Mouse (Mus musculus) right cerebral cortex, postnatal 14 days (tissue): ENCODE measurements at regions not wholly inside any gene's neighbourhood (a gene's known extent, or its start where the extent isn't known, plus 50 kb on each side); places are given as distances from the start of the nearest gene placed in this dataset.

ENCODE experiments used
- DNase-seq: peaks from one replicate; pipeline ENCODE4 v3.0.0; 2022

DNA sequence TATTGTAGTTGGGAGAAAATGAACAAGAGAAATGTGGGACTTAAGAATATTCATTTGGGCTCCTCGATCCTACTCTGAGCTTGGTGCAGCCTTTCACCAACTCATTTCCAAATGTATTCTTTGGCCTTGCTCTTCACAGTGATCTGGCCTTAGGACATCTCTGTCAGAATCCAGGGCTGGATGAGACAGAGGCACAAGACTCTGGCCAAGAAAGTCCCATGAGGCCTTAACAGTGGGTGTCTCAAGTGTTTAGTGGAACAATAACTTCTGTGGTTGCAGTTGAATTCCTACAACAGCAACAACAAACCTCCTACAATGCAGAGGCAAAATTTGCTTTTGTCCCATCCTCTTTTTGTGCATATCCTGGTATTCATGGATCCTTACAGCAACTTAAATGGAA lies 589.2 kb upstream of the Gm26657 start:
- DNase-seq: no peak

DNA sequence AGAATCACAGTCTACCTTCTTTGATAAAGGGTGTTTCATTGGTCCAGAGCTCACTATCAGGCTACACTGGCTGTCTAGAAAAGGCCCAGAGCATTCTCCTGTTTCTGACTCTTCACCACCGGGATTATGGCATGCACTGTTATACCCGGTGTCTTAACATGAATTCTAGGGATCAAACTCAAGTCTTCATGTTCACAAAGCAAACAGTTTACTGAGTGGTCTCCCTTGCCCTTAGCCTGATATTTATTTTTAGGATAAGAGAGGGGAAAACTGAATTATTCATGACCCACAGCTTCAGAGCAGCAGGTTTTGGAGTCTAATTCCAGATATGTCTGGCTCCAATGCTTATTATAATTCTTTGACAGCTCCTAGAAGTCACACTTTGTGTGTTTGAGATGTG lies 596.0 kb upstream of the Gm26657 start:
- no peak for DNase-seq

DNA sequence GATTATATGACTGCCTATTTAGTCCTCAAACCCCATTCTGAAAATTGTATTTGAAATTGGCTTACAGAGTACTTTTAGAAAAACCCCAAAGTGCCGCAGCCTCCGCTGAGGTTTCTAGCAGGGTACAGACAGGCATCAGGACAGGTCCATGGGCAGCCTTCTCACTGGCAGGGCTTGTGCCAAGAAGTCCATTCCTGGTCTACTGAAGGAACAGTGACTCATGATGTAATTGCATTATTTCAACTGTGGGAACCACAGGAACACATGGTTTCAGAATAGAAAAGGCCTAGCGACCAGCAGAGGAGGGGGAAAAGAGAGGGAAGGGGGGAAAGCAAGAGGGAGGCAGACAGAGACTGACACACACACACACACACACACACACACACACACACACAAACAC lies 603.0 kb upstream of the Gm26657 start:
- DNase-seq: no peak

DNA sequence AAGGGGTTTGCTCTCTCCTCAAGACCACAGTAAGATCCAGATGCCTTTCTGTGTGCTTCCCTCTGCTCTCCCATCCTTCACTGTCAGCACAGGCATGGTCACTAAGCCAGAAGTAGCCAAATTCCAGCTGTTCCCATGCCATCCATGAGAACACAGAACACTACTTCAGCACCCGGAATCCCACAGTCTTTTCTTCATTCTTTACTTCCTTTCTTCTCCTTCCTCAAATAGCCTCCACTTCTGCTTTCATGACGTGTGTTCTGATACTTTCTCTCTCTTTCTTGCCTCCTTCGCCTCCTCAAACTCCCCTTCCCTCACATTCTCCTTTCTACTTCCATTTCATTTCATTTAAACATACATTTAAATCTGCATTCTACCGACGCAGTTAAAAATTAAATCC lies 602.1 kb upstream of the Klf4 start:
- no peak for DNase-seq

DNA sequence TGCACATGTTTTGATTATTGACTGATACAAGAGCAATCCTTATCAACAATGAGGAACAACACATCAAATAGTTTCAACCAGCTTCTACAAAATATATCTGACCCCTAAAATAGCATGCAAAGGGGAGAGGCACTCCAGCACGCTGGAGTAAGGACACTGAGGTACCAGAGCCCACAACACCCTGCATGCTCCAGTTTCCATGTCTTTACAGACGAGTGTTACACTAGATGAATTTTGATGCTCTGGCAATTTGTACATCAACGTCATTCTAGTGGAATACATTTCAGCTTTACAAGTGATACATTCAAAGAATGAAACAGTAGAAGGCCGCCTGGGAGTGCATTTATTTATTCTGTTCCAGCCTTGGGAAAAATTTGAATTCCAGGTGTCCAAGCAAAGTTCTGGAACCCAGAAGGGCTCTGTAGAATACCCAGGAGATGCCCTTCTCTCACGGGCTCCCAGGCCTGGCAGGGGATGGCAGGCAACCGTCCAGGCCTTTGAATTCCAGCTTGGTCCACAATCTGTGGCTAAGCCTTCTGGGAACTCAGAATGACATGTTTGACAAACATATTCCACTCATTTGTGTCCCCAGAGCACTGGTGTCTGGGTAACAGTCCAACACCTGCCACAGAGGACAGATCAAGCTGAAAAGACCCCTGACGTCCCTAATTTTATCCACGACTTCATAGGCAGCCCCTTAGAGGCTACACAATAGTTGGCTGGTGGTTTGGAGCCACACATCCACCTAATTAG lies 595.6 kb upstream of the Klf4 start:
- no peak for DNase-seq

DNA sequence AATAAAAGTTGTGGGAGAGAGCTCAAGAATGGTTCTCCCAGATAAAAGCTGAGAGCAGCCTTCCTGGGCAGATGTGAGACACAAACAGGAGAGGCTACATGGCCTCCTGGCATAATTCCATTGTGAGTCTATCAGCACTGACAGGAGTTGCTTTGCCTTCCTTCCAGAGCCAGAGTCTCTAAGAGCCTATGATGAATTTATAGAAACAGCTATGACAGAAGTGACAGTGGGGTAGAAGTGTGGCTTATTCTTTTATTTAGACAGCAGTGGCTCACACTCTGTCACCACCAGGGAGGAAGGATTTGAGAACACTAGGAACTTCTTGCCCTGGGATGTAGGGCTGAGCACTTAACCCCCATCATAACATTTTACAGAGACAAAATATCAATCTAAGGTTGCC lies 592.2 kb upstream of the Klf4 start:
- no peak for DNase-seq

DNA sequence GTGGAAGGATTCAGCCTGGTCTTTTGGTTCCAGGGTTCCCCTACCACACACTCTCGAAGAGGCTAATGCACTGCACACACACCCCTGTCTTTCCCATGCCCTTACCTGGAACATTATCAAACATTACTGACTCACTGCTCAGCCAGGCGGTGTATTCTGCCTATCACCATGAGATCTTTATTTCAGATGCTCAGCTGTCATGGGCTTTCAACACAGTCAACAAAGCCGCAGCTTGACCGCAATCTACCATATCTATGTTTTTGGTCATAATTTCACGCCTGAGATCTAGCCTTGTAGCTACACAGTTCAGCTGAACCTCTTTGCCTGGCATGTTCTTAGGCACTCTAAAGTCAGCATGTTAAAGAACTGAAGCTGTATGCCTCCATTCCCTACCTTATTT lies 589.9 kb upstream of the Klf4 start:
- DNase-seq: no peak

DNA sequence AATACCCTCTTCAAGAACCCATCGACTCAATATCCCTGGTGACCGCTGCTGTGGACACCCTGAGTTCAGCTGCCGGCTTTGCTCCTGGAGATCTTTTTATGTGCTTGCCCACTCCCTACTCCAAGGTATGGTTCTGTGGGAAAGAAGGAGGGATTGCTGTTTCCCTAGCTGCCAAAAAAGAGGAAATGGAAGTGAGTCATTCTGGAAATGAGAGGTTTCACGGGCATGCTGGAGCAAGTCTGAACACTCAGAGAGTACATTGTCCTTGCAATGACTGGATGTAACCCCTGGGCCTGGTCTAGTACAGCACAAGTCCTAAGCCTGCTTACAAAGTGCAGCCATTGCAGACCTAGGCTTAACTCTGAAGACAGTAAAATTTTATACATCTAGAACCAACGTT lies 589.4 kb upstream of the Klf4 start:
- DNase-seq: no peak

DNA sequence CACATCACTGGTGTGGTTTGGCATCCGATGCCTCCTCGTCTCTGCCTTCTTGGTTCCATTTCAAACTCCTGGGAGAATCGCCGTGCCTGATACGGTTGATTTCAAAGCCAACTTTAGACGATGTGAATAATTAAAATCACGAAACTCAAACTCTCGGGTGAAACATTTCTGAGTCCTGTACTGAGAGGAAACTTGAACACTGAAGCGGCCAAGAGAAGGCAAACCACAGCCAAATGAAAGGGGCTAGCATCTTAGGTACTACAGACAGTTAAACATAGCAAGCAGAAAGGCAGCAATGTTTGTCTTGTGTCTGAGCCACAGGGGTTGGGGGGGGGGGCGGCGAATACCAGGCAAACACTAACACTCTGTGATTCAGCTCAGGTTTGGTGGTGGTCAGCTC lies 588.1 kb upstream of the Klf4 start:
- no peak for DNase-seq

DNA sequence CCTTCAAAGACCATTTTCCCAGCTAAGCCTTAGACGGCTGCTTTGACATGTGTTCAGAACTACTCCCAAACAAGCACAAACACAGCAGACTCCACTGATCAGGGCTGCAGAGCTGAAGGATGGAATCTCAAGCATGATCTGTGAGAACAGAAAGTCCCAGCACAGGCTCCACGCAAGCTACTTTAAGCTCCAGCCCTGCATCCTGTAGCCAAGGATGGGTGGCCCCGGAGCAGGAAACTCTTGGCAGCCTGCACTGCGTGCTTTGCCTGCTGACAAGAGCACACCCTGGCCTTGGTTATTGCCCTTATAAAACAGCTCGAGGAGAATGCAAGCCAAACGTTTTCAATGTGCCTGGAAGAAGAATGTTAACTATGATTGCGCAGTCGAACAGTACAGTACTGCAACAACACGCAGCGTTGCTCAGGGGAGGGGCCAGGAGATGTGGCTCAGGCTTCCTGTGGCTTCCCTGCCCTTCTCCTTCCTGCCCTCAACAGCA lies 581.5 kb upstream of the Klf4 start:
- DNase-seq: peak; percentile 17

DNA sequence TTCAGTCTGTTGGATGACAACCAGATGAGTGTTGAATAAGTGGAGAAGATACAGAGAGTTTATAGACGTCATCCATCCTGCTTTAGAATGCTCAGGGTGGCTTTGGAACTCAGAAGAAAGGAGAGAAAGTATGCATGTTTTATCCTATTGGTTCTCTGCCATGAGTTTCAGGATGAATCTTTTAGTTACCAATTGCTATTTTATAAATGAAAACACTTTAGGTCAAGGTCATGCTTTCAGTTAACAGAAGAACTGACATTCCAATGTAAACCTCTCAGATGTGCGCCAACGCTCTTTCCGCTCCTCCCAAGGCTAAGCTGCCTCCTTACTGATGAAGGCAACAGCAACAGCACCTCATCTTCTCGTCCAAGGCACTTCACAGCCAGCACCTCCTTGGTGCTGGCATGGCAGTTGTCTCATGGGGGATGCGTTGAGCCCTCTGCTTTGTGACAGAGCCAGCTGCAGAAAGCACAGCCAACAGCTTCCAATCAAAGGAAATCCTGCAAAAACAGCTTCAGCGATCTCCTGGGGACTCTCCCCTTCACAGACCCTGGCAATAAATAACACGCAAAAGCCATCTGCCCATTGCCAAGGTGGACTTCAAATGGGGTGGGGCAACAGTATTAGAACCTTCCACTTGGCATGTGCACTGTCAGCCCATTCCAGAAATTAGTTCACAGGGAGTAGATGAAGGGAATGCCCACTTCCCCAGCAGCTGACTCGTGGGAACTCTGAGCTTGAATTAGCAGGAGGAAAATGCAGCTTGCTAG lies 580.9 kb upstream of the Klf4 start:
- no peak for DNase-seq

DNA sequence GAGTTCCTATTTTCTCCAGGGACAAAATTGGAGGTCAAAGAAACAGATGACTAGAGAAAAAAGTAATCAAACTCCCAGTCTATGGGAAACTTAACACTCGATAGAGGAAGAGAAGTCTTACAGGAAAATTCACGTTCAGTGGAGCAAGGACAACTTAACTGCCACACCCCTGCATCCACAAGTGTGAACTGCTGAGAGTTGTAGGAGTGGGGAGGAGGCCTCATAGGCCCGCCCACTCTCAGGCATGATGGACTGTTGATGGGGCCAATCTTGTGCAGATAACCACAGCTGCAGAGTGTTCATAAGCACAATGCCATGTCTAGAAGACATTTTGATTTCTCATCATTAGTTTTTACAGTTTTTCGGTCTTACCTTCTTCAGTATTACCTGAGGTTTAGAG lies 574.7 kb upstream of the Klf4 start:
- DNase-seq: no peak

DNA sequence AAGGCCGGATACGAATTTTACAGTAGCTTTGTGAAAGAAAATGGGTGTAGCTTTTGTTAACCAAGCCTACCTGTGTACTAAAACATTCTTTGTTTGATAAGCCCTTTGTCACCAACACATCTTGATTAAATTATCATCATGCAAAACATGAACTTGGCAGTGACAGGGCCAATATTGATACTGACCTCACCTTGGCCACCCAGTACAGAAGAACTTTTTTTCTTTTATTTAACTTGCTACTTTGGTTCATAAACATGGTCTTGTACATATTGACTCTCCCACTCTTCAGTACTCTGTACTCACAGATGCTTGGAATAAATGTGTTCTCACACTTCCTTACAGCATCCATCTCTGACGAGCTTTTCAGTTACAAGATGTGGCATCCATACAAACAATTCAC lies 570.0 kb upstream of the Klf4 start:
- DNase-seq: no peak

DNA sequence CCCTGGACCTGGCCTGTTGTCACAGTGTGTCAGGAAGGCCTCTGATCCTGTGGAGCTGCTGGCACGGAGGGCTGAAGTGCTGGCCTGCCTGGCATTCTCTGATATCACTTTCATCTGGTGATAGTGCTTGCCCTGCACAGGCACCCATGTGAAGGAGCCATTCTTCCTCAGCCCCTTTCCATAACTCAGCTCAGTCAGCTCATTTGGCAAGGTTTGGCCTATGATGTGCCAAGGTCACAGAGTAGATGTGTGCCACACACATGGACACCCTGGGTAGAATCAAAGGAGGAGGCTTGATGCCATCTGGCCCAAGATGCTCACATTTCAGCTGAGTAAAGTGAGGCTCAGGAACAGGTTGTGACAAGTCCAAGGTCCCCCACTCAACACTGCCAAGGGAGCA lies 558.5 kb upstream of the Klf4 start:
- DNase-seq: no peak

DNA sequence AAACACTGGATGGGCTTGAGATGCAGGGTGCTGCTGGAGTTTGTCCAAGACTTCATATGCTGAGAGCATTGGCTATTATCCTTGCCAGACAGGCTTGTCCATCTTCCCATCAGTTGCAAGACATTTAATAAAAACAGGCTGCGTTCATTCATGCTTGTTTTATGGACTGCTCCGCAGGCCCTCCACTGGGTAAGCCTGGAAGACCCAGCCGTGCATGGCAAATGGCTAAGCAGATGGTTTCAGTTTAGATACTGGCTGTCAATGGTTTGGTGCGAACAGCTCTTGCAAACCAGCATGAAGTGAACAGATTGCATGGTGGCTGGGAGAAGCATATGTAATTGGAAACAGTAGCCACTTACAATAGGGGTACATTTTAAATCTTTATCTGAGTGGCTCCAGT lies 556.4 kb upstream of the Klf4 start:
- peak; percentile 6 for DNase-seq

DNA sequence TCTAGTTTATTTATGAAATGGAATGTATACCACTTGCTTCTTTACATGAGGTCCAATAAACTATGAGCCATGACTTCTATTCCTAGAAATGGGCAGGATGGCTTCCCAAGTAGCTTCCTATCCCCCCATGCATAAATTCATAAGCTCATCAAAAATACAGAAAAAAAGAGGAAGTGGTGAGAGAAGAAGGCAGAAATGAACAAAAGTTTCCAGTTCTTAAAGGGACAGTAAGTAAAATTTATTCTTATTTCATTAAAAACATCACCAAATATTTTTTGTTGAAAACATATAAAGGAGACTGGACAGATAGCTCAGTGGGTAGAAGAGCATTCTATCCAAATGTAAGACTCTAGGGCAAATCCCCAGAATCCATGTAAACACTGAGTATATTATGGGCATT lies 554.0 kb upstream of the Klf4 start:
- no peak for DNase-seq

DNA sequence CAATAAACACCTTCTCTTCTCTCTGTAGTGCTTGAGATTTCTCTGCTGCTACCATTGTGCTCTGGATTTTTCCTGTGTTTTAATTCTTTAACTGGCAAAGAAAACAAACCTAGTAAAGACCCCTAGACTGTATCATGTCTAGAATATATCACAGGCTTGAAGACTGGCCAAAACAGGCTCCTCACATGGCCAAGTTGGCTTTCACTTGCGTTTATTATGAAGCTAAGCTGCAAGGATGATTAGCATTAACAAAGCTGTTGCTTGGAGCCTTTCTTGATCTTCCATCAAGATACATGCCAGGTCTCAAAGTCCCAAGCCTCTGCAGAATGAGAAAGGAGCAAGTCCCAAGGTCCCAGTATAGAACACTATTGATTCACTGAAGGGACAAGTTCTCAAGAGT lies 551.9 kb upstream of the Klf4 start:
- no peak for DNase-seq

DNA sequence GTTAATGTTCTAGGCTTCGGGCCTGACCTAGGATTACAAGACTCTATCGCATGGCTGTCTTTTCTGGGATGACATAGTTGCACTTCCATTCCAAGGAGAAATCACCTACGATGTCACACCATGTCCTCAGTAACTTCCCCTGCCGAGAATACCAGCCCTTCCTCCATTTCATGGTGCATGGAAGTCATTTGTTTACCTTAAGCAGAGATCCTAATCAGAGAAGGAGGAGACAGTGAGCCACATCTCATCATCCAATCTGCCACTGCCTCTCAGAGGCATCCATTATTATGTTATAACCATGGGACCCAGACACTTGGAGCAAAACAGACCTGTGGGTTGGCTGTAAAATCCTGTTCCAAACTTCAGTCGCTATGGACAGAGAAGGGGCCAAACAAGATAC lies 550.1 kb upstream of the Klf4 start:
- DNase-seq: no peak

DNA sequence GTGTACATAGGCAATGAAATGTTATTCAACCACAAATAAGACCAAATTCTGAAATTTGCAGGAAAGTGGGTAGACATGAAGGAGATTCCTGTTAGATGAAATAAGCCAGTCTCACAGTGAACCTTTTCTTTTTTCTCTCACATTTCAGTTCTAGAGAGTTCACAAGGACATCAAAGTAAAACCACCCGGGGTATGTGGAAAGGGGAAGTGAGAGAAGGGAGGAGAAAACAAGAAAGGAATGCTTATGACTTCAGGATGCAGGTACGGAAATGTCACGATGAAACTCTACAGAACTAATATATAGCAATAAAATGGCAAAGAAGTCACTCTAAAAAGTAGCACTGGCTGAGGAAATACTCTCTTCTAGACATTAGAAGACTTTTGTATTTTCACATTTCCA lies 548.7 kb upstream of the Klf4 start:
- no peak for DNase-seq

DNA sequence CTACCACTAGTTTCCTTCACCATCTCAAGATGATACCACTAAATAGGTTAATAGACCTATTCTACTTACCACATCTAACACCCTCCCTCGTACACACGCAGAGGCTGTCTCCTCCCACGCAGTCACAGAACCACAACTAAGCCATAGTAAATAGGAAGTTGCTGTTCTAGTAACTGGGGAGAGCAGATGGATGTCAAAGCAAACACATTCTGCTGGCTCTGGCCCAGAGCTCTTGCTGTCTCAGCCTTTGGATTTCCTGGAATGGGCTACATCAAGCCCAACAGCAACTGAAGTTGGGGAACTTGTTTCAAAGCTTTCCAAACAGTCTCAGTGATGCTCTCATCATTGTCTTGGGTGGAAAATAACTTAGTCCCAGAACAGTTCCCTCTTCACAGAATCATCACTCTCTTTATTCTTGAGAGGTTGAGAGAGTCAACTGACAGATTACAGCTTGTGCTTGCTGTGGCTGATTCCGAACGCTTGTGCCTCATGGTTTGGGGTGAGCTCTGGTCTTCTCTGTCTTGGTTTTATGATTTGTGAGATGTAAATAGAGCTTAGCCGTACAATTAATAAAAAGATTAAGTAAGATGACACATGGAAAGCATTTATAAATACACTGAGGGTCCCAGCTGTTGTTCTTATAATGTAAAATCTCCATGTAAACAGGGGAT lies 538.5 kb upstream of the Klf4 start:
- no peak for DNase-seq

DNA sequence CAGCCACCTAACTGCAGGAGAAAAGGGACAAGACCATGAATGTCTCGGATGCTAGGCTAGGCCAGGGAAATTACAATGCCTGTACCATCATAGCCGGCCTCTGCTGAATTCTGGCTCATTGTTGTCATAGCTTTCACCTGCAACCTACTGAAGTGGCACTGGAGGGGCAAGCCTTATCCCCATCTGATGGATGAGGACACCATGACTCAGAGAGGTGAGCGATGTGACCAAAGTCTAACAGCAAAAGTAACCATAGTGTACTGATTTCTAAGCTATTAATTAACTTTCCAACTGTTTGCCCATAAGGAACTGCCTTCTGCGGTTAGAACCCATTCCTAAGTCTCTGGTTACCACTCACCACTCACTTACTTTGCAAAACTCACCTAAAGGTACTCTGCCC lies 536.6 kb upstream of the Klf4 start:
- no peak for DNase-seq

DNA sequence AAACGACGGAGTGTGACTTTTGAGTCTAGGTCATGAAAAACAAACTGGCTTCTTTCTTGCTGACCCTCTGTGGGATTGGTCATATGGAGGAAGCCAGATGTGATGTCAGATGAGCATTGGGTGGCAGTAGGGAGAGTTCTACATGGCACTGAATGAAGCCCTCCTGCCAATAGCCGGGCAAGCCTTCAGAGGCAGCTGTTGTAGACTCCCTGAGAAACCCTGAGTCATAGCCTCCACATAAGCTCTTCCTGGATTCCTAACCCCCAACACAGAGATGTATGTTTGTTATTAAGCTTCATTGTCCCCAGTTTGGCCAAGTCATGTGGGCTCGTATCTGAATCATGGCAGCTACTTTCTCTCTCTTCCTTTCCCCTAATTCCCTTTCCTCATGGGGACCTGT lies 532.4 kb upstream of the Klf4 start:
- DNase-seq: no peak

DNA sequence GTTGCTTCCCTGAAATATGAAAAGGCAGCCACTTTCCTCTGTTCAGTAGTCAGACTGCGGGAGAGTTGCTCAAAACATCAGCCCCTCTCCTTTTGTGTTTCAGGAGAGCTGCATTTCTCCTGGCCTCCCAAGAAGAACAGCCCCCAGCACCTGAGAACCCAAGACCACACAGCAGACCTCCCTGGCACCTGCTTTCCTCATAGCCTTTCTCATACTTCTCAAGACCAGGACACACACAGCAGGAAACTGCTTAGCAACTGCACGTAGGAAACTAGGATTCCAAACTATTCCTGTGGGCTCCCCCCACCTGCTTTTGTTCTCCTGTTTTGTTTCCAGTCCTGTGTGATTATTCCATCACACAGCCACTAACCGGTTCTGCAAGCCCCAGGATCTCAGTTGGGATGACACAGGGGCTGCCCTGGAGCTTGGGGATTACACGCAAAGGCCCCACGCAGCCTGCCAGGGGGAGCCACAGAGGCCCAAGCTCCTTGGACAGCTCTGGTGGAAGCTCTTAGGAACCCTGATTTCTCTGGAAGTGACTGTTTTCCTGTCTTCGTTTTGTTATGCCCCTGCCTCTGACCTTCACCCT lies 519.6 kb upstream of the Klf4 start:
- DNase-seq: no peak

DNA sequence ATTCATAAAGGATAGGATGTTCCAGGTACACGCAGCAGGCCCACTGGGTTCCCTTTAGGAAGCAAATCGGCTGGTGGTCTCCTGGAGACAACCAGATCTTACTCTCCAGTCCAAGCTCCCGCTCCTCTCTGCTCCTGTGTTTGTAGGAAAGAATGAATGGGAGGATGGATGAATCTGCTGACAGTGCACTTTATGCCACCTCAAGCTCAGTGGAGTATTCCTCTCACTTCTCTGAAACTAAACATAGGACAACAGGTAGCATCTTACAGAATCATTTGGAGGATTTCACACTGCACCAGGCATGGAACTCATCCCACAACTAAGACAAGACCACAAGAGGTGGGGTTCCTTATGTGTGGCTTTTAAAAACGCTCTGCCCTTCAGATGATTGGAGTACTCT lies 507.1 kb upstream of the Klf4 start:
- no peak for DNase-seq
